Mouse (Mus musculus) lung, postnatal 0 days (tissue): ENCODE data around the gene Ndufb7. TPM values are rescaled to one million over a fixed set of nuclear protein-coding genes. Genes with fewer than 3 reads are reported as not detected.
"Not testable (repeated sequence)": the region's sequence is repeated elsewhere in the genome, so short reads cannot be mapped to it uniquely, and the experiment has no call there.

ENCODE experiments used
- ATAC-seq: fragments of 200-750 bp; cut with Nextera tagmentation; 2 replicates; pipeline ENCODE4 v1.8.0; 2017; ENCODE audit warnings: moderate library complexity
- DNase-seq: peaks from one replicate; pipeline ENCODE4 v3.0.0-alpha.2; 2016; ENCODE audit warnings: low spot score
- H3K27ac ChIP-seq: fragments of 300-500 bp; sonication (generic); 2 replicates; pipeline ENCODE4 v1.5.1; 2014; ENCODE audit warnings: antibody characterized with exemption, mild to moderate bottlenecking, low read length, mixed read lengths
- H3K27me3 ChIP-seq: fragments of 300-500 bp; sonication (generic); replicated peaks from 2 replicates; pipeline ENCODE4 v1.6.1; 2014; ENCODE audit warnings: low read length, mixed read lengths; ENCODE audit not compliant: insufficient read depth
- H3K36me3 ChIP-seq: fragments of 300-500 bp; sonication (generic); 2 replicates; pipeline ENCODE4 v1.6.1; 2014; ENCODE audit warnings: low read length, mixed read lengths; ENCODE audit not compliant: insufficient read depth
- H3K4me1 ChIP-seq: fragments of 300-500 bp; sonication (generic); 2 replicates; pipeline ENCODE4 v1.6.1; 2014; ENCODE audit warnings: antibody characterized with exemption, low read depth, low read length, mixed read lengths; ENCODE audit not compliant: insufficient read depth
- H3K4me2 ChIP-seq: fragments of 300-500 bp; sonication (generic); replicated peaks from 2 replicates; pipeline ENCODE4 v1.6.1; 2014; ENCODE audit warnings: low read depth, mild to moderate bottlenecking, low read length, moderate library complexity, mixed read lengths
- H3K4me3 ChIP-seq: fragments of 300-500 bp; sonication (generic); 2 replicates; pipeline ENCODE4 v1.5.1; 2014; ENCODE audit warnings: low read depth, low read length
- H3K9ac ChIP-seq: fragments of 300-500 bp; sonication (generic); replicated peaks from 2 replicates; pipeline ENCODE4 v1.6.1; 2014; ENCODE audit warnings: low read depth, mild to moderate bottlenecking
- H3K9me3 ChIP-seq: fragments of 300-500 bp; sonication (generic); 2 replicates; pipeline ENCODE4 v1.6.1; 2016; ENCODE audit warnings: low read length, mixed read lengths
- CTCF ChIP-seq: IDR thresholded peaks from 2 replicates; pipeline ENCODE4 v1.5.1; 2016; ENCODE audit warnings: antibody characterized with exemption, mild to moderate bottlenecking
- EP300 ChIP-seq: IDR thresholded peaks from 2 replicates; pipeline ENCODE4 v1.6.1; 2016; ENCODE audit warnings: antibody characterized with exemption, mild to moderate bottlenecking, control low read depth
- WGBS: fragments of 180-500 bp; shearing (Covaris S2); extraction: QIAGEN DNeasy Blood & Tissue Kit; methylation state at CpG from one replicate; pipeline ENCODE4 v1.1.7; 2014; 5-methylcytosine and 5-hydroxymethylcytosine counted together
- polyA plus RNA-seq: library from polyadenylated mRNA; unstranded; fragments of >200 nt; fragmentation: Nextera tagmentation; extraction: Ambion mirVana; gene quantifications from 2 replicates; pipeline ENCODE4 v1.2.1, GENCODE M21; 2015

Gene Ndufb7
- polyA plus RNA-seq, result 258 and 286 TPM in 2 replicates

- Histone ChIP-seq H3K4me1 (peaks cover 6% of the 10 kb centered on the region; the same call in 1 of the 2 replicates), H3K36me3 (peaks cover 6% of the 10 kb centered on the region; the same call in 1 of the 2 replicates), H3K4me3 (peak within 1 kb of the TSS; percentile 71), H3K27me3 (no peaks in the 10 kb centered on the region), H3K4me2 (peak within 1 kb of the TSS; percentile 81), H3K27ac (peak within 1 kb of the TSS; percentile 66), H3K9me3 (no peaks in the 10 kb centered on the region), H3K9ac (peak within 1 kb of the TSS; percentile 62)
- WGBS, result under 1% methylated on average over 48 of the region's 48 CpGs
- TF ChIP-seq EP300 (no peak), CTCF (peak; percentile 99)
- DNase-seq (peak; percentile 91), ATAC-seq (peak; percentile 90)
These were observed at the start of gene Ndufb7 for GRCm38 (mm10) chr8:83566469-83567395. TSS of gene Ndufb7 (plus strand) at chr8:83566671.

GRCm38 (mm10) chr8:83520432-83520831, 46.0 kb upstream of the Ndufb7 start:
- Histone ChIP-seq H3K27ac (no peak overlapping the region), H3K36me3 (no peaks in the 10 kb centered on the region), H3K9me3 (no peaks in the 10 kb centered on the region), H3K27me3 (no peaks in the 10 kb centered on the region), H3K4me1 (no peaks in the 10 kb centered on the region), H3K4me2 (no peak overlapping the region), H3K9ac (no peak overlapping the region), H3K4me3 (no peak overlapping the region)
- DNase-seq, result peak; percentile 68
- WGBS, result 39% methylated on average over 3 of the region's 3 CpGs
- TF ChIP-seq CTCF (no peak), EP300 (no peak)
- peak; percentile 86 for ATAC-seq

GRCm38 (mm10) chr8:83520907-83521306, 45.6 kb upstream of the Ndufb7 start:
- not testable (repeated sequence) for H3K27ac ChIP-seq

GRCm38 (mm10) chr8:83521310-83521709, 45.2 kb upstream of the Ndufb7 start:
- no peak for TF ChIP-seq CTCF
- no peak for TF ChIP-seq EP300
- DNase-seq, result peak; percentile 77
- Histone ChIP-seq H3K4me1 (no peaks in the 10 kb centered on the region), H3K9me3 (no peaks in the 10 kb centered on the region), H3K27ac (no peak overlapping the region), H3K4me3 (no peak overlapping the region), H3K27me3 (no peaks in the 10 kb centered on the region), H3K9ac (no peak overlapping the region), H3K36me3 (no peaks in the 10 kb centered on the region), H3K4me2 (no peak overlapping the region)
- ATAC-seq, result peak; percentile 77
- 16% methylated on average over 1 of the region's 1 CpGs for WGBS

More at GRCm38 (mm10) chr8:83520907-83521306, 45.6 kb upstream of the Ndufb7 start:
- 45% methylated on average over 3 of the region's 3 CpGs for WGBS
- H3K9me3 ChIP-seq, H3K27me3 ChIP-seq, DNase-seq, H3K4me2 ChIP-seq, H3K4me1 ChIP-seq, H3K4me3 ChIP-seq, H3K36me3 ChIP-seq, H3K9ac ChIP-seq: not testable (repeated sequence)
- peak; percentile 78 for ATAC-seq

GRCm38 (mm10) chr8:83534802-83535201, 31.7 kb upstream of the Ndufb7 start:
- Histone ChIP-seq H3K27ac (no peak overlapping the region), H3K4me1 (no peaks in the 10 kb centered on the region), H3K27me3 (no peaks in the 10 kb centered on the region), H3K9me3 (no peaks in the 10 kb centered on the region), H3K36me3 (no peaks in the 10 kb centered on the region), H3K9ac (no peak overlapping the region), H3K4me2 (no peak overlapping the region), H3K4me3 (no peak overlapping the region)
- no peak for ATAC-seq
- 80% methylated on average over 2 of the region's 2 CpGs for WGBS
- no peak for DNase-seq
- no peak for TF ChIP-seq EP300
- no peak for TF ChIP-seq CTCF

GRCm38 (mm10) chr8:83535736-83536135, 30.7 kb upstream of the Ndufb7 start, which contains the start of gene Olfr370:
TSS of gene Olfr370 (plus strand) at chr8:83535780.
- Histone ChIP-seq H3K4me3 (no peak within 1 kb of the TSS), H3K27ac (no peak within 1 kb of the TSS), H3K9me3 (no peaks in the 10 kb centered on the region), H3K36me3 (no peaks in the 10 kb centered on the region), H3K4me1 (no peaks in the 10 kb centered on the region), H3K27me3 (no peaks in the 10 kb centered on the region), H3K4me2 (no peak within 1 kb of the TSS), H3K9ac (no peak within 1 kb of the TSS)
- no peak for TF ChIP-seq EP300
- no peak for TF ChIP-seq CTCF
- ATAC-seq, result no peak
- 67% methylated on average over 3 of the region's 3 CpGs for WGBS
- DNase-seq, result no peak
